Mouse (Mus musculus) c-Kit-positive CD71-positive TER-119-positive erythroid progenitor cells, embryonic 14.5 days (primary cell): ENCODE data around the gene Eci1.
A peak's percentile ranks its signal among the peaks of the same experiment; 100 is the strongest.

Source experiments
- DNase-seq: peaks from one replicate; pipeline ENCODE4 v3.0.0-alpha.2; 2013; ENCODE audit warnings: low spot score

Eci1 gene

GRCm38 (mm10) chr17:24473612-24474275, 47.3 kb downstream of the Eci1 start, which contains the start of gene Bricd5:
Gene Bricd5, plus strand, starts transcription at chr17:24473884.
- no peak for DNase-seq

- no peak for DNase-seq
These were observed 48.1 kb downstream of the Eci1 start for GRCm38 (mm10) chr17:24474557-24474956.

- no peak for DNase-seq
These were observed 49.1 kb downstream of the Eci1 start for GRCm38 (mm10) chr17:24475586-24475985.

GRCm38 (mm10) chr17:24476022-24476776, 49.8 kb downstream of the Eci1 start:
- DNase-seq: no peak

GRCm38 (mm10) chr17:24477053-24477984, 50.9 kb downstream of the Eci1 start:
- no peak for DNase-seq

GRCm38 (mm10) chr17:24477985-24478600, 51.7 kb downstream of the Eci1 start:
- no peak for DNase-seq

GRCm38 (mm10) chr17:24478663-24479380, 52.4 kb downstream of the Eci1 start, which contains the start of gene Mlst8:
Gene Mlst8, minus strand, starts transcription at chr17:24479078.
- peak; percentile 98 for DNase-seq

- no peak for DNase-seq
These were observed 53.0 kb downstream of the Eci1 start for GRCm38 (mm10) chr17:24479431-24479830.

- DNase-seq: no peak
These were observed 53.9 kb downstream of the Eci1 start for GRCm38 (mm10) chr17:24480201-24480826.

- DNase-seq: no peak
These were observed 54.8 kb downstream of the Eci1 start for GRCm38 (mm10) chr17:24481027-24481815.

- no peak for DNase-seq
These were observed 57.1 kb downstream of the Eci1 start for GRCm38 (mm10) chr17:24483495-24483894.

GRCm38 (mm10) chr17:24485090-24485860, 58.8 kb downstream of the Eci1 start:
- DNase-seq: no peak

- DNase-seq: no peak
These were observed 61.8 kb downstream of the Eci1 start, which contains the start of gene Caskin1 for GRCm38 (mm10) chr17:24488186-24488661. Gene Caskin1, plus strand, starts transcription at chr17:24488601.

- no peak for DNase-seq
These were observed 62.3 kb downstream of the Eci1 start for GRCm38 (mm10) chr17:24488662-24489264.
